Mouse (Mus musculus) MEL (cell line): ENCODE measurements around the gene Casc3. TPM values are rescaled to one million over a fixed set of nuclear protein-coding genes. Genes with fewer than 3 reads are reported as not detected.
A peak's percentile ranks its signal among the peaks of the same experiment; 100 is the strongest.

Source experiments
- DNase-seq: peaks from one replicate; pipeline ENCODE4 v3.0.0; 2011; ENCODE audit warnings: low read depth, low spot score
- H3K27ac ChIP-seq: 2 replicates; pipeline ENCODE4 v1.5.1; 2012; ENCODE audit warnings: low read depth, mild to moderate bottlenecking, control low read depth, low read length, moderate library complexity; ENCODE audit not compliant: control insufficient read depth
- H3K27me3 ChIP-seq, 2 experiments: fragments of 150-350 bp in 1 of 2; sonication (generic) in 1 of 2; 2 replicates each; pipeline ENCODE4 v1.6.1; 2012; ENCODE audit warnings: low read length in 2 of 2, mild to moderate bottlenecking in 2 of 2, improper control_type of control experiment in 1 of 2, moderate library complexity in 1 of 2; ENCODE audit not compliant: insufficient read depth in 2 of 2, control insufficient read depth in 1 of 2
- H3K36me3 ChIP-seq, 2 experiments: 2 replicates each; pipeline ENCODE4 v1.6.1; 2012 to 2014; ENCODE audit warnings: low read length in 2 of 2, improper control_type of control experiment in 1 of 2, inconsistent platforms in 1 of 2, mild to moderate bottlenecking in 1 of 2; ENCODE audit not compliant: insufficient read depth in 2 of 2, control insufficient read depth in 1 of 2
- H3K4me1 ChIP-seq, 2 experiments: fragments of 150-350 bp in 1 of 2; sonication (generic) in 1 of 2; 2 replicates each; pipeline ENCODE4 v1.6.1; 2012; ENCODE audit warnings: low read length in 2 of 2, improper control_type of control experiment in 1 of 2, mild to moderate bottlenecking in 1 of 2; ENCODE audit not compliant: insufficient read depth in 2 of 2, control insufficient read depth in 1 of 2
- H3K4me3 ChIP-seq, 2 experiments: fragments of 150-350 bp in 1 of 2; sonication (generic) in 1 of 2; 2 replicates each; pipeline ENCODE4 v1.5.1; 2012; ENCODE audit warnings: low read depth in 2 of 2, low read length in 2 of 2, mild to moderate bottlenecking in 2 of 2, moderate library complexity in 2 of 2, control low read depth in 1 of 2, improper control_type of control experiment in 1 of 2; ENCODE audit not compliant: control insufficient read depth in 1 of 2, insufficient read depth in 1 of 2
- H3K79me2 ChIP-seq: 2 replicates; pipeline ENCODE4 v1.6.1; 2012; ENCODE audit warnings: mild to moderate bottlenecking, low read length, moderate library complexity; ENCODE audit not compliant: control insufficient read depth, poor library complexity, insufficient read depth
- H3K9ac ChIP-seq: 2 replicates; pipeline ENCODE4 v1.6.1; 2012; ENCODE audit warnings: low read depth, mild to moderate bottlenecking, control low read depth, low read length, moderate library complexity; ENCODE audit not compliant: control insufficient read depth, poor library complexity, severe bottlenecking
- H3K9me3 ChIP-seq: fragments of 150-350 bp; sonication (generic); replicated peaks from 2 replicates; pipeline ENCODE4 v1.6.1; 2012; ENCODE audit warnings: mild to moderate bottlenecking, low read length, improper control_type of control experiment, moderate library complexity; ENCODE audit not compliant: insufficient read depth
- BHLHE40 ChIP-seq: IDR thresholded peaks from 2 replicates; pipeline ENCODE4 v1.6.1; 2012; ENCODE audit warnings: low read depth, mild to moderate bottlenecking, inconsistent platforms, low read length, improper control_type of control experiment, borderline replicate concordance
- CHD2 ChIP-seq: IDR thresholded peaks from 2 replicates; pipeline ENCODE4 v1.6.1; 2011; ENCODE audit warnings: low read length, improper control_type of control experiment
- CTCF ChIP-seq, 3 experiments: IDR thresholded peaks in 2 of 3; conservative IDR thresholded peaks in 1 of 3; 2 replicates each; pipeline ENCODE4 v1.5.1; 2011 to 2012; ENCODE audit warnings: low read length in 3 of 3, low read depth in 2 of 3, mild to moderate bottlenecking in 2 of 3, improper control_type of control experiment in 1 of 3, inconsistent platforms in 1 of 3, mixed read lengths in 1 of 3, moderate library complexity in 1 of 3; ENCODE audit not compliant: control insufficient read depth in 1 of 3, insufficient read depth in 1 of 3, poor library complexity in 1 of 3, severe bottlenecking in 1 of 3
- E2F4 ChIP-seq: IDR thresholded peaks from 2 replicates; pipeline ENCODE4 v1.6.1; 2011; ENCODE audit warnings: low read depth, low read length, improper control_type of control experiment, borderline replicate concordance
- ELF1 ChIP-seq: IDR thresholded peaks from 2 replicates; pipeline ENCODE4 v1.6.1; 2014; ENCODE audit warnings: low read depth, mild to moderate bottlenecking, inconsistent platforms, low read length, improper control_type of control experiment, moderate library complexity
- ETS1 ChIP-seq: IDR thresholded peaks from 2 replicates; pipeline ENCODE4 v1.6.1; 2012; ENCODE audit warnings: low read depth, mild to moderate bottlenecking, inconsistent platforms, low read length, improper control_type of control experiment, moderate library complexity
- GATA1 ChIP-seq: IDR thresholded peaks from 2 replicates; pipeline ENCODE4 v1.6.1; 2011; ENCODE audit warnings: low read depth, low read length, improper control_type of control experiment
- HCFC1 ChIP-seq: IDR thresholded peaks from 2 replicates; pipeline ENCODE4 v1.6.1; 2012; ENCODE audit warnings: low read depth, mild to moderate bottlenecking, inconsistent platforms, low read length, improper control_type of control experiment, moderate library complexity
- JUND ChIP-seq: IDR thresholded peaks from 2 replicates; pipeline ENCODE4 v1.6.1; 2011; ENCODE audit warnings: low read depth, mild to moderate bottlenecking, improper control_type of control experiment, low read length
- KAT2A ChIP-seq: conservative IDR thresholded peaks from 2 replicates; pipeline ENCODE4 v1.6.1; 2012; ENCODE audit warnings: low read depth, low read length, improper control_type of control experiment, inconsistent platforms
- MAFK ChIP-seq: IDR thresholded peaks from 2 replicates; pipeline ENCODE4 v1.6.1; 2011; ENCODE audit warnings: low read depth, mild to moderate bottlenecking, low read length, improper control_type of control experiment, borderline replicate concordance
- MAZ ChIP-seq: IDR thresholded peaks from 2 replicates; pipeline ENCODE4 v1.6.1; 2012; ENCODE audit warnings: low read depth, mild to moderate bottlenecking, inconsistent platforms, low read length, improper control_type of control experiment
- MXI1 ChIP-seq: IDR thresholded peaks from 2 replicates; pipeline ENCODE4 v1.6.1; 2011; ENCODE audit warnings: mild to moderate bottlenecking, low read depth, low read length, improper control_type of control experiment
- MYB ChIP-seq: IDR thresholded peaks from 2 replicates; pipeline ENCODE4 v1.6.1; 2011; ENCODE audit warnings: mild to moderate bottlenecking, low read depth, low read length, improper control_type of control experiment
- MYC ChIP-seq: IDR thresholded peaks from 2 replicates; pipeline ENCODE4 v1.6.1; 2011; ENCODE audit warnings: low read depth, mild to moderate bottlenecking, low read length, improper control_type of control experiment, moderate library complexity
- NELFE ChIP-seq: IDR thresholded peaks from 2 replicates; pipeline ENCODE4 v1.6.1; 2011; ENCODE audit warnings: low read depth, low read length, improper control_type of control experiment
- NRF1 ChIP-seq: IDR thresholded peaks from 2 replicates; pipeline ENCODE4 v1.6.1; 2014; ENCODE audit warnings: low read depth, mild to moderate bottlenecking, inconsistent platforms, low read length, improper control_type of control experiment, moderate library complexity; ENCODE audit not compliant: poor library complexity, insufficient read depth, severe bottlenecking
- POLR2A ChIP-seq, 2 experiments: IDR thresholded peaks; 2 replicates each; pipeline ENCODE4 v1.6.1; 2011 to 2012; ENCODE audit warnings: low read length in 2 of 2, mild to moderate bottlenecking in 2 of 2, control low read depth in 1 of 2, improper control_type of control experiment in 1 of 2, low read depth in 1 of 2, moderate library complexity in 1 of 2; ENCODE audit not compliant: control insufficient read depth in 1 of 2, insufficient read depth in 1 of 2, poor library complexity in 1 of 2
- POLR2AphosphoS2 ChIP-seq: IDR thresholded peaks from 2 replicates; pipeline ENCODE4 v1.6.1; 2011; ENCODE audit warnings: low read length, improper control_type of control experiment
- POLR2AphosphoS5 ChIP-seq: IDR thresholded peaks from 2 replicates; pipeline ENCODE4 v1.6.1; 2012; ENCODE audit warnings: low read depth, borderline replicate concordance, mild to moderate bottlenecking, inconsistent platforms, low read length, moderate library complexity, mixed read lengths
- RAD21 ChIP-seq: IDR thresholded peaks from 2 replicates; pipeline ENCODE4 v1.6.1; 2011; ENCODE audit warnings: mild to moderate bottlenecking, low read depth, low read length, improper control_type of control experiment
- RCOR1 ChIP-seq: IDR thresholded peaks from 2 replicates; pipeline ENCODE4 v1.6.1; 2012; ENCODE audit warnings: low read depth, mild to moderate bottlenecking, inconsistent platforms, low read length, improper control_type of control experiment
- SIN3A ChIP-seq: IDR thresholded peaks from 2 replicates; pipeline ENCODE4 v1.6.1; 2012; ENCODE audit warnings: low read length, improper control_type of control experiment, inconsistent platforms
- SMC3 ChIP-seq: IDR thresholded peaks from 2 replicates; pipeline ENCODE4 v1.6.1; 2011; ENCODE audit warnings: low read depth, low read length, improper control_type of control experiment
- TBP ChIP-seq: IDR thresholded peaks from 2 replicates; pipeline ENCODE4 v1.8.0; 2011; ENCODE audit warnings: low read depth, low read length, improper control_type of control experiment
- TCF12 ChIP-seq: IDR thresholded peaks from 2 replicates; pipeline ENCODE4 v1.6.1; 2014; ENCODE audit warnings: low read depth, mild to moderate bottlenecking, inconsistent platforms, low read length, improper control_type of control experiment, moderate library complexity
- UBTF ChIP-seq: IDR thresholded peaks from 2 replicates; pipeline ENCODE4 v1.6.1; 2012; ENCODE audit warnings: low read depth, mild to moderate bottlenecking, inconsistent platforms, low read length, improper control_type of control experiment, moderate library complexity, borderline replicate concordance; ENCODE audit not compliant: insufficient read depth
- USF2 ChIP-seq, 2 experiments: IDR thresholded peaks; 2 replicates each; pipeline ENCODE4 v1.6.1; 2011 to 2012; ENCODE audit warnings: improper control_type of control experiment in 2 of 2, low read length in 2 of 2, borderline replicate concordance in 1 of 2, inconsistent platforms in 1 of 2, low read depth in 1 of 2, mild to moderate bottlenecking in 1 of 2; ENCODE audit not compliant: insufficient read depth in 1 of 2
- ZC3H11A ChIP-seq: IDR thresholded peaks from 2 replicates; pipeline ENCODE4 v1.6.1; 2012; ENCODE audit warnings: low read depth, mild to moderate bottlenecking, inconsistent platforms, low read length, improper control_type of control experiment
- ZMIZ1 ChIP-seq: IDR thresholded peaks from 2 replicates; pipeline ENCODE4 v1.6.1; 2012; ENCODE audit warnings: low read depth, mild to moderate bottlenecking, inconsistent platforms, low read length, improper control_type of control experiment, moderate library complexity
- polyA plus RNA-seq, 2 experiments: library from polyadenylated mRNA; stranded (reverse) in 1 of 2; unstranded in 1 of 2; fragments of >175 nt in 1 of 2; fragments of >200 nt in 1 of 2; gene quantifications; 2 replicates each; pipeline versions ENCODE4 v1.2.1 to v1.2.4; 2012; ENCODE audit warnings: low replicate concordance in 2 of 2, low read depth in 1 of 2; ENCODE audit not compliant: insufficient read length in 2 of 2, insufficient read depth in 1 of 2, missing spikeins in 1 of 2
- total RNA-seq: library from RNA; depleted of rRNA; stranded (reverse); fragments of 300-350 nt; gene quantifications from 2 replicates; pipeline ENCODE4 v1.2.3, GENCODE M21; 2012

The Casc3 gene
- total and polyA plus RNA-seq, 3 experiments = 18.2 to 61.0 (median 58.6) TPM

DNA sequence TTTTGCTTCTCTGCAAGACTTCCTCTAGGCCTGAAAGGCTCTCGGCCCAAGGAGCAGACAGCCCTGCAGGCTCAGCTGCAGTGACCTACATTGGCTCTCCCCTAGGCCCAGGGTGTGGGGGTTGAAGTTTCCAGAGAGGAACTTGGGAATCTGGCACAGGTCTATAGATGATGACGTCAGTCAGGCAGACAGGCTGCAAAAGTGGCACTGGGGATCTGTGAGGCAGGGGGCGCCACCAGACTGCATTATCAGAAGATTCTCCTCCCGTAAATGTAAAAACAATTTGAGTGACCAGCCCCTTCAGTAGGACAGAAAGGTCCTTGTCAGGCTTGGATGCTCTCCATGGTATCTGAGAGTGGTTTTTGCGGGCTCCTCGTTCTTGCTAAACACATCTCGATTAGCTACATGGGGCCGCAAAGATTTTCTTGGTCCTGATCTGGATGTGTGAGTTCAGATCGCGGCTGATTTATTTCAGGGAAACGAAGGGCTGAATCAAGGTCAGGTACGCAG is 18.9 kb upstream of the Casc3 start (continued):
- TF ChIP-seq HCFC1 (peak; percentile 52), JUND (no peak)

DNA sequence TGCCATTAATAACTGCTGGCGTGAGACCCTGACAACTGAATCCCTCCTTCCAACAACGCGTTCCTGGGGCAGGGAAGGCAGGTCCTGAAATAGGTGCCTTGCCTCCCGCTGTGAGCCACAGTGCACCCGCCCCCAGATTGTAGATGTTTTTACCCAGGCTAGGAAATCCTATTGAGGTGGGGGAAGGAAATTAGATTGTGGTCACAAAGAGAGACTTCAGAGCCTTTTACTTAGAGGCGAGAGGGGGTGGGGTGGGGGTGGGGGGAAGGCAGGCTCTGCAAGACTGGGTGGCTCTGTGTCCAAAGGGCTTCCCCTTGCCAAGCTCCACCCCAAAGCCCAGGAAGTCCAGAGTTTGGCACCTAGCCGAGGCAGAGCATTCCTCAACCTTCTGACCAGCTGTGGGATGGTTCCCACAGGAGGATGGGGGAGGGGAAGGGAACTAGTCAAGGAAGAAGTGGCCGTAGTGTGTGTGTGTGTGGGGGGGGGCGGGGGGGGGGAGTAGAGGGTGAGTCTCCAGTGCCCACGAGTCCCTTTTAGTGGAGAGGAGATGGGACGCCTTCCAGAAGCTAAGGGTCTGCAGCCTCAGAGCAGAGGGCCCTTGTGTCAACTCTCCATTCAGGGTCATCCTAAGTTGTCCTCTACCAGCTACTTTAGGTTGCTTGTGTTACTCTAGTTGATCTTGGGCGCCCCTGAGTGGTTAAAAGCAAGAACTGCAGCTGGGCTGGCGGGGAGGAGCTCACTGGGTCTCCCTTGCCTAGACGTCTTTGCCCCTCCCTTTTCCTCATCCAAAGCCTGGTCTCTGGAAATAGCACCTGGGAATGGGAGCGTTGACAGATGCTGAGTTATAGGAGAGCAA is 18.1 kb upstream of the Casc3 start:
- Histone ChIP-seq H3K9ac (peak overlapping the region; percentile 45), H3K36me3 (peaks cover 0 to 42% of the 10 kb centered on the region in 2 experiments; a peak in 2 of 4 replicates), H3K27ac (no peak overlapping the region), H3K9me3 (no peaks in the 10 kb centered on the region), H3K4me1 (peaks cover 18 to 48% of the 10 kb centered on the region in 2 experiments), H3K27me3 (no peaks in the 10 kb centered on the region), H3K4me3 (peak overlapping the region; percentile 10 to 42; a peak in 3 of 4 replicates), H3K79me2 (peaks cover 5% of the 10 kb centered on the region; the same call in 1 of the 2 replicates)
- TF ChIP-seq CTCF (IDR thresholded peaks at IDR 0.05 in 2 of 3, conservative IDR thresholded peaks at IDR 0.05 in 1 of 3; ENCODE audit: control insufficient read depth in 1 of 3, insufficient read depth in 1 of 3, low read depth in 2 of 3, low read length in 3 of 3, poor library complexity in 1 of 3, severe bottlenecking in 1 of 3) (peak; percentile 93 to 99 (median 94)), SIN3A (peak; percentile 55), POLR2A (IDR thresholded peaks at IDR 0.05; ENCODE audit: control insufficient read depth in 1 of 2, insufficient read depth in 1 of 2, low read depth in 1 of 2, low read length in 2 of 2, poor library complexity in 1 of 2) (no peak), TCF12 (0 out of 2 replicates have a peak, but pooled peaks have one; percentile 25), GATA1 (no peak), MYC (no peak), NRF1 (0 out of 2 replicates have a peak, but pooled peaks have one; percentile 4), CHD2 (peak; percentile 28; the same call in 1 of the 2 replicates), ELF1 (no peak), SMC3 (peak; percentile 98), MAFK (no peak), ZC3H11A (peak; percentile 99), ZMIZ1 (no peak), JUND (no peak), MXI1 (no peak), TBP (no peak), ETS1 (no peak), POLR2AphosphoS2 (no peak), UBTF (no peak), NELFE (no peak), USF2 (IDR thresholded peaks at IDR 0.05; ENCODE audit: borderline replicate concordance in 1 of 2, insufficient read depth in 1 of 2, low read depth in 1 of 2, low read length in 2 of 2) (no peak), RCOR1 (no peak), HCFC1 (peak; percentile 59), POLR2AphosphoS5 (no peak), BHLHE40 (no peak), MYB (no peak), E2F4 (no peak), RAD21 (peak; percentile 98), KAT2A (no peak), MAZ (peak; percentile 91)
- DNase-seq = peak; percentile 95
